Mouse (Mus musculus) cerebellum, adult 11-12 months (tissue): ENCODE measurements around the gene Nxf3.
A peak's percentile ranks its signal among the peaks of the same experiment; 100 is the strongest.

Experiments used
- DNase-seq: peaks from one replicate; pipeline ENCODE4 v3.0.0; 2022

Gene Nxf3

GRCm38 (mm10) chrX:136085155-136085554 is at the start of gene Nxf3:
TSS of gene Nxf3 (minus strand) at chrX:136085255.
- no peak for DNase-seq

GRCm38 (mm10) chrX:136127744-136128064 is 42.6 kb upstream of the Nxf3 start:
- peak; percentile 41 for DNase-seq

GRCm38 (mm10) chrX:136127038-136127743 is 42.1 kb upstream of the Nxf3 start:
- DNase-seq = no peak

GRCm38 (mm10) chrX:136115419-136115961 is 30.4 kb upstream of the Nxf3 start:
- DNase-seq = peak; percentile 71

GRCm38 (mm10) chrX:136115015-136115414 is 30.0 kb upstream of the Nxf3 start:
- DNase-seq = no peak

GRCm38 (mm10) chrX:136107942-136108341 is 22.9 kb upstream of the Nxf3 start:
- peak; percentile 36 for DNase-seq

GRCm38 (mm10) chrX:136104724-136105088 is 19.7 kb upstream of the Nxf3 start:
- no peak for DNase-seq

GRCm38 (mm10) chrX:136104046-136104723 is 19.1 kb upstream of the Nxf3 start:
- no peak for DNase-seq

- DNase-seq = no peak
These were observed 9.4 kb upstream of the Nxf3 start for GRCm38 (mm10) chrX:136094421-136094820.

- DNase-seq = no peak
These were observed 7.6 kb upstream of the Nxf3 start for GRCm38 (mm10) chrX:136092497-136093279.

GRCm38 (mm10) chrX:136068020-136068419 is 17.0 kb downstream of the Nxf3 start, which contains the start of gene Bex2:
TSS of gene Bex2 (minus strand) at chrX:136068236.
- DNase-seq = peak; percentile 82

GRCm38 (mm10) chrX:136067201-136067991 is 17.7 kb downstream of the Nxf3 start:
- peak; percentile 39 for DNase-seq

GRCm38 (mm10) chrX:136060698-136061097 is 24.4 kb downstream of the Nxf3 start:
- no peak for DNase-seq

- no peak for DNase-seq
These were observed 33.8 kb downstream of the Nxf3 start for GRCm38 (mm10) chrX:136051219-136051618.

- DNase-seq = peak; percentile 44
These were observed 37.5 kb downstream of the Nxf3 start for GRCm38 (mm10) chrX:136047528-136047927.

- DNase-seq = no peak
These were observed 41.3 kb downstream of the Nxf3 start for GRCm38 (mm10) chrX:136043726-136044125.

GRCm38 (mm10) chrX:136032799-136033763 is 52.0 kb downstream of the Nxf3 start, which contains the start of gene Arxes1:
TSS of gene Arxes1 (plus strand) at chrX:136033367.
- DNase-seq = peak; percentile 38

GRCm38 (mm10) chrX:136030331-136030730 is 54.7 kb downstream of the Nxf3 start:
- DNase-seq = no peak
